Mouse (Mus musculus) kidney, postnatal 25 days (tissue): Measurements from ENCODE around the gene Gm6408.
"Not testable (repeated sequence)": the region's sequence is repeated elsewhere in the genome, so short reads cannot be mapped to it uniquely, and the experiment has no call there.

Experiments used
- DNase-seq, 2 experiments: peaks; one replicate each; pipeline ENCODE4 v3.0.0; 2021; ENCODE audit warnings: mixed read lengths in 2 of 2

The Gm6408 gene

DNA sequence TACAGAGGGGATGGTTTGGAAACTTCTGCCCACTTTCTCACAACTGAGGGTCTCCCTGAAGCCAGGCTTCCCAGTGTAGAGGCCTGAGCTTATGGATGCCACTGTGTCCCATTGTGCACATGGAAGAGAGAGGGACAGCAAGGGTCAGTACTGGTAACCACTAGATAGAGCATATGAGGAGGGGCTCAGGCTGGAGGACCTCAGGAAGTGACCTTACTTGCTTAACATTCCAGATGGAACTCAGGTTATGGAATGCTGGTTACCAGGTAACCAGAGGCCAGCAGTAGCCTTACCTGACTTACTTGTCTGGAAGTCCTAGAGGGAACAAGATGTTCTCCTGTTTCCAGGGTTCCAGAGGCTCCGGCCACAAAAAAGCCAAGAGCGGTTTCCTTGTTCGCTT is at the start of gene Gm6408:
Gene Gm6408 (plus strand): TSS at position 301 of the 400 bp plus-strand sequence.
- DNase-seq, result not testable (repeated sequence)

DNA sequence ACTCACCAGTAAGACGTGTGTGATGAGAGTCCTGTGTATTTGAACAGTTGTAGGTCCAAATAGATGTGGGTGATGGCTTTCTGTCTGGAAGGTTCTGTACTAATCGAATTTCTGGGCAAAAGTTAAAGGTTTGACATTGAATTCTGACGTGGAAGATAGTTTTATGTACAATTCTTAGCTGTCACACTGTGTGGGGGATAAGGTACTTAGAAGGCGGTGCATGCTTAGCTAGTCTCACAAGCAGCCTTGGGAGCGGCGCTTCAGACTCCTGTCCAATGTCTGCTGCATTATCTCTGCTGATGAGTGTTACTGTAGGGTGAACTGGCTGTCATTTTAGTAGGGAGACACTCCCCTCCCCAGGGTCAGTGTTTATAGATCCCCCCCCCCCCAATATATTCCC is 49.3 kb upstream of the Gm6408 start:
- no peak for DNase-seq

GRCm38 (mm10) chr5:146435316-146435715 is 46.4 kb upstream of the Gm6408 start:
- DNase-seq, result no peak

- no peak for DNase-seq
These were observed 45.0 kb upstream of the Gm6408 start for GRCm38 (mm10) chr5:146436796-146437195.

- DNase-seq, result no peak
These were observed 42.5 kb upstream of the Gm6408 start for GRCm38 (mm10) chr5:146439152-146439781.

DNA sequence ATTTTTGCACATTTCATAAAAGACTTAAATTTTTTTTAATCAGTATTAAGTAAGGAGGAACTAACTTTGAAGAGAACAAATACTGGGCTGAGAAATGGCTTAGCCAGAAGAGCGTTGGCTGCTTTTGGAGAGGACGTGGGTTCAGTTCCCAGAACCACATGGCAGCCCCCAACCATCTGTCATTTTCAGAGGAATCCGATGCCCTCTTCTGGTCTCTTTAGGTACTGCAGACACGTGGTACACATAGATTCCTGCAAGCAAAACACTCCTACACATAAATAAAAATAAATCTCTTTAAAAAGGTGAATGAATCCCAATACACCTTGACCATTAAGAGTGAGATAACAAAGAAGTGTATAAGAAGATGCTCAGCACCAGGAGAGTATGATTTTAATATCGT is 41.5 kb upstream of the Gm6408 start:
- no peak for DNase-seq

GRCm38 (mm10) chr5:146442767-146443166 is 39.0 kb upstream of the Gm6408 start:
- DNase-seq, result no peak

DNA sequence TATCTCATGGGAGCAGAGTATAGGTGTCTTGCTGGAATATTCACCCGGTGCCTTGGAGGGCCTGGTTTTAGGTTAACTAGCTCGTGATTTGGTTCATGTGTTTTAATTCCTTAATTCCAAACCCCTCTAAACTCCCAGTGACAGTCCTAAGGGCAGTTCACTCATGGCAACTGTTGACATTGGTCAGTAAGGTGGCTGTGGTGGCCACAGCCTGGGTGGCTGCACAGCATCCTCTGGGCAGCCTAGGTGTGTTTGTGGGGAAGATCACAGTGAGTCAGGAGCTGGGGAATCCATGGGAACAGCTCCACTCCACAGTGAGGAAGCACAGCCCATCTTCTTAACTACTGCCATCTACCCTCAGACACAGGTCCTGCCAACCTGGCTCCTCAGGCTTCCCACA is 35.1 kb upstream of the Gm6408 start:
- DNase-seq, result no peak

DNA sequence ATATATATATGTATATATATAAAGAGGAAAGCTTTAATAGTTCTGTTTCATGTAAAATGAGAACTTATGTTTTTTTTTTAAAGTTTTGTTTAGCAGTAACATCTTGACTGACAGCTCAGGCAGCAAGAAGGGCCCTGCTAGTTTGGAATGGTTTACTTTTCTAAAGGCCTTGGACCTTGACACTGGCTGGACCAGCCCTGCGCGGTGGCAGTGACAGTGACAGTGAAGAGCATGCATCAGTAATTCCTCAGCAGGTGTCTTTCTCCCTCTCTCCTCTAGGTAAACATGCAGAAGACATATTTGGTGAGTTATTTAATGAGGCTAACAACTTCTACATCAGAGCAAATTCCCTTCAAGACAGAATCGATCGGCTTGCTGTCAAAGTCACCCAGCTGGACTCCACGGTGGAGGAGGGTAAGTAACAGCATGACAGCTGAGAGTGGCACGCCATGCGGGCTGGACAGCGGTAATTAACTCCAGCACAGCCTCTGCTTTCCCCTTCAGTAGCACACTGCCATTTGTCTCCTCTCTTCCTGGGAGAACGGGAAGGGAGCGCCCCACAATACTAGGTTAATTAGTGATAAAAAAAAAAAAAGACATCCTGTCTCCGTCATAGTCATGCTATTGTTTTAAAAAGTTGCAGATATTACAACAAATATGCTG is 30.0 kb upstream of the Gm6408 start:
- peak in 1 of 2 experiments; percentile 13 for DNase-seq

DNA sequence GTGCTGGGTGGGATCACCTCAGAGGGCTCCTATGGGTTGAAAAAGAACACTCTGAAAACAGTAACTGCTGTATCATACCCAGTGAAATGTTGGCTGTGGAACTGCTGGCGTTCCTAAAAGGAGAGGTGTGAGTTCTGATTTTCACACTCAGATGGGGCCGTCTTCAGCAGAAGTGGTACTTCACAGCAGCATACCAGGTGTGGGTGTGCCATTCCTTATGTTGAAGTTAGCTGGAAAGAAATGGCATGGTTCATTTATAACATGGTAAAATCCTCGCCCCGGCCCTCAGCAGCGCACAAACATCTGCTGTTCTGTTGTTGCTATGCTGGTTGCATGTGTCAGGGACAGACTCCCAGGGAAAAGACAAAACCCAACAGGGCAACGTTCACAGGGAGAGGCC is 28.2 kb upstream of the Gm6408 start:
- no peak for DNase-seq

- peak; percentile 58 to 84 for DNase-seq
These were observed 20.2 kb upstream of the Gm6408 start for GRCm38 (mm10) chr5:146461612-146462011.

- DNase-seq, result no peak
These were observed 15.1 kb upstream of the Gm6408 start for GRCm38 (mm10) chr5:146466663-146467062.

DNA sequence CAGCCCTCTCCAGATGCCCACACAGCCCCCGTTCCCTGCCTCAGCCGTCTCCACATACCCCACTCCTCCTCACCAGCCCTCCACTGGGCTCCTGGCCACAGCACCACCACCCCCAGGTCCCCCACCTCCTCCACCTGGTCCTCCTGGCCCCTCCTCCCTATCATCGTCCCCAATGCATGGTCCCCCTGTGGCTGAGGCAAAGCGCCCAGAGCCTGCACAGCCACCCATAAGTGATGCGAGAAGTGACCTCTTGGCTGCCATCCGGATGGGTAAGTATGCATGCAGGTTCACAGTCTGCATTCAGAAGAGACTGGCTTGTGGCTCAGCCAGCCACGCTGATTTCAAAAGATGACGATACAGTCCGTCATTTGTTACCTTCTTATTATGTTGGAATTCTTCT is 13.5 kb upstream of the Gm6408 start:
- DNase-seq, result peak; percentile 10 to 42

DNA sequence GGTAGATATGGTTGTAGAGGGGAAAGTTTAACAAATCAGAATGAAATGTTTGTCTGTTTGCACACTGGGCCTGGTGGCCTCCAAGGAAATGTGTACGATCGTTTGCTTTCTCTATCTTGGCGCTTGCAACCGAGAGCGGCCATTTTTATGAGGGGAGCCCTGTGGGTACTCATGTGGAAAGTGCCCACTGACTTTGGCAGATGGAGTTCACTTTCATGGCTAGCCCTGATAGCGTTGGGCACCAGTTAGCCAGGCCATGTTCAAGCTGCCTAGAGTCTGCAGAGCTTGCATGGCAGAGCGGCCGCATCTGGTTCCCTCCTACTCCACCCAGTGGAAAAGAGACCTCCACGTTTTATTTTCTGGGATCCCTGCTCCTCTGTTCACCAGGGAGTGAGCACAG is 10.9 kb upstream of the Gm6408 start:
- DNase-seq, result no peak

DNA sequence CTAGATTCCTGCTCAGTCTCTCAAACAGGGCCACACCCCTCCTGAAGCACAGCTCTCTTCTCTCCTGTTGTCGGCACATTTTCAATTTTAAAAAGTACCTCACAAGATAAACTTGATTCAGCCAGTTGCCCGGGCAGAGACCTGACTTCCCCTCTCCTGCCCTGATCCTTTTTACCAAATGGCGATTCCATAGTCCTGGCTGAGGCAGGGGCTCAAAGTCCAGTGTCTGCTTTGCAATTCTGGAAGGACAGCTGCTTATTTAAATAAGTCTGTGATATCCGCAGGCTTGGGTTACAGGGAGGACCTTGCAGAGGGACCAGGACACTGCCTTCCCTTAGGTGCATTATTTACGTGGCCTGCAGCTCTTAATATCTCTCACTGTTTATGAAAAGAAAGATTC is 10.5 kb upstream of the Gm6408 start:
- DNase-seq, result peak; percentile 32 to 51

DNA sequence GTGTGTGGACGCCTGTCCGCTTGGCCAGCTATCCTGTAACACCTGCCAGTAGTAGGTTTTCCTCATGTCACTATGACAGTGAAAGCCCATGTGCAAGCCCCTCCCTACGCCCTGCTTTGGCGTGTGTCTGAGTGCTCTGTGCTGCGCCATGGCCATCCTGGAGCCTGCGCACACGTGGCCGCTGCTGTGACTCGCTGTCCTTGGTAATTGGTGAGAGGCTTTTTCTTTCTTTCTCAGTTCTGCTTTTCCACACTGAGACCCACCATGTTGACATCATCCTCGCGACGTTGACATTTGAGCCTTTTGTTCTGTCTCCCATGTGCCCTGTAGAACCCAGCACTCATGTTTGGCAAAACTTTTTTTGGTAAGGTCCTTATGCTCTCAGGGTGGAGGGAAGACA is 9.9 kb upstream of the Gm6408 start:
- no peak for DNase-seq

DNA sequence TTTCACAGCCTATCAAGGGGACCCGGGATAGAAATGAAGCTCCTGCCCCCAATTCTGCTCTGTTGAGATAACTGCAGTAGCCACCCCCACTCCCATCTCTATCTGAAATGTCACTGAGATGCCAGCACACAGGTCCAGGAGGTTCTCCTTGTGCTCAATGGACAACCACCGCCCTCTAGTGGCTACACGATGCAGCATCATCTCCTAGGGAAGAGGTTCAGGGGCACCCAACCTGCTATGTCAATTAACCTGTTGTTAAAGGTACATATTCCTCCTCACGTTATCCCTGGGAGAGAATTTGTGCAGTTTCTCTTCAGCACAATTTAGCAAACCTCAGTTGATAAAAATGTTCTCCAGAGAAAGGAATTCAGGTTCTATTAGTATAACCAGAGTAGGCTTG is 2.2 kb upstream of the Gm6408 start:
- peak; percentile 49 to 54 for DNase-seq

DNA sequence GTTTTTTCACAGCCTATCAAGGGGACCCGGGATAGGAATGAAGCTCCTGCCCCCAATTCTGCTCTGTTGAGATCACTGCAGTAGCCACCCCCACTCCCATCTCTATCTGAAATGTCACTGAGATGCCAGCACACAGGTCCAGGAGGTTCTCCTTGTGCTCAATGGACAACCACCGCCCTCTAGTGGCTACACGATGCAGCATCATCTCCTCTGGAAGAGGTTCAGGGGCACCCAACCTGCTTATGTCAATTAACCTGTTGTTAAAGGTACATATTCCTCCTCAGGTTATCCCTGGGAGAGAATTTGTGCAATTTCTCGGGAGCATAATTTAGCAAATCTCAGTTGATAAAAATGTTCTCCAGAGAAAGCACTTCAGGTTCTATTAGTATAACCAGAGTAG is 7.2 kb downstream of the Gm6408 start:
- peak; percentile 42 to 68 for DNase-seq

DNA sequence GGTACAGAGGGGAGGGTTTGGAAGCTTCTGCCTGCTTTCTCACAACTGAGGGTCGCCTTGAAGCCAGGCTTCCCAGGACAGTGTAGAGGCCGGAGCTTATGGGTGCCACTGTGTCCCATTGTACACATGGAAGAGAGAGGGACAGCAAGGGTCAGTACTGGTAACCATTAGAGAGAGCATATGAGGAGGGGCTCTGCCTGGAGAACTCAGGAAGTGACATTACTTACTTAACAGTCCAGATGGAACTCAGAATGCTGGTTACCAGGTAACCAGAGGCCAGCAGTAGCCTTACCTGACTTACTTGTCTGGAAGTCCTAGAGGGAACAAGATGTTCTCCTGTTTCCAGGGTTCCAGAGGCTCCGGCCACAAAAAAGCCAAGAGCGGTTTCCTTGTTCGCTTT is 9.3 kb downstream of the Gm6408 start, which contains the start of gene Gm6370:
Gene Gm6370 (plus strand): TSS at position 301 of the 400 bp plus-strand sequence.
- DNase-seq, result not testable (repeated sequence)

- not testable (repeated sequence) for DNase-seq
These were observed 20.3 kb downstream of the Gm6408 start, which contains the start of gene 4930449I24Rik for GRCm38 (mm10) chr5:146502099-146502498. Gene 4930449I24Rik, plus strand, starts transcription at chr5:146502399.

DNA sequence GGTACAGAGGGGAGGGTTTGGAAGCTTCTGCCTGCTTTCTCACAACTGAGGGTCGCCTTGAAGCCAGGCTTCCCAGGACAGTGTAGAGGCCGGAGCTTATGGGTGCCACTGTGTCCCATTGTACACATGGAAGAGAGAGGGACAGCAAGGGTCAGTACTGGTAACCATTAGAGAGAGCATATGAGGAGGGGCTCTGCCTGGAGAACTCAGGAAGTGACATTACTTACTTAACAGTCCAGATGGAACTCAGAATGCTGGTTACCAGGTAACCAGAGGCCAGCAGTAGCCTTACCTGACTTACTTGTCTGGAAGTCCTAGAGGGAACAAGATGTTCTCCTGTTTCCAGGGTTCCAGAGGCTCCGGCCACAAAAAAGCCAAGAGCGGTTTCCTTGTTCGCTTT is 32.1 kb downstream of the Gm6408 start, which contains the start of gene Gm3402:
Gene Gm3402 (plus strand): TSS at position 301 of the 400 bp plus-strand sequence.
- not testable (repeated sequence) for DNase-seq

- DNase-seq, result not testable (repeated sequence)
These were observed 43.7 kb downstream of the Gm6408 start, which contains the start of gene Gm3404 for GRCm38 (mm10) chr5:146525501-146525900. Gene Gm3404, plus strand, starts transcription at chr5:146525801.
